Comparison of ENCODE assay signal across 9 mouse cellular contexts in the genomic region with DNA sequence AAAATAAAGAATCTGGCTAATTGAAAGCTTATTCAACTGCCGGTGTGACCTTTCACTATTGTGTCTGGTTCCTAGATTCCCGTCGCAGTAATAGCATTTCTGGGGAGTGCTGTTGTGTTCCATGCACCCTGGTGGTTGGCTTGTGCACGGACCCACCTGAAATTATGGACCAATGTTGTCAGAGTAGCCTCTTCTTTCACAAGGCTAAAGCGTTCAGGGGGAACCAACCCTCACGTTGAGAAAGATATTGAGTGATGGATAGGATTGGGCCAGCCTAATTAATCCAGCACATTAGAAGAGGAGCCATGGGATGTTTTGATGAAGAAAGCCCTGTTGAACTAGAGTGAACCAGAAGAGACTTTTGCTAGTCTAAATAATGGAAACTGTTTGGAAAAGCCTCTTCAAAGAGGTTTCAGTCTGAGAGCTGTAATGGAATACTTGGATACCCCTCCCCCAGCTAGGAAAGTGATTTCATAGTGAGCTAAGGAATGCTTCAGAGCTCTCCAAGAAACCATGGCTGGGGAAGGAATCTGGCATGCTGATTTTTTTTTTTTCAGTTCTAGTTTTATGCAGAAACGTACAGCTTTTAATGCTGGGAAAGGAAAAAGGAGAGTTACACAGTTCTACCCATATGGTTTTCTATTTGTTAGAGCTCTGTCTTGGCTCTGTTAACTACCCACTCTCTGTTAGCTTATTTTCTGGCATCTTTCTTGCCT.
A peak's percentile ranks its signal among the peaks of the same experiment; 100 is the strongest.
DNase-seq lines count a peak whose midpoint lies in the region; ATAC-seq and TF ChIP-seq lines count a peak whose summit lies in the region.
"Had no signal": no experiment of that assay in that cellular context is flagged by ENCODE, and none has a peak within 500 bp of the region (broad histone marks: within the 10 kb centered on the region; RNA-seq: fewer than 3 reads in every experiment).

No protein-coding gene starts in this region.

- no peaks in the 10 kb centered on the region for H3K9me3 ChIP-seq in embryonic facial prominence, embryonic 11.5 days (replicated peaks; ENCODE audit: control insufficient read depth, low read length)

- no peak for TF ChIP-seq CTCF in left cerebral cortex, adult 2 months (IDR thresholded peaks at IDR 0.05)

- peak; percentile 64; the same call in 1 of the 2 replicates for ATAC-seq in embryonic facial prominence, embryonic 11.5 days (replicated peaks; ENCODE audit: insufficient number of reproducible peaks, low FRiP score, low TSS enrichment, low read depth)
- no peak for ATAC-seq in CD4-positive, CD25-positive, alpha-beta regulatory T cell, adult 4 months

- no peaks in the 10 kb centered on the region for H3K4me1 ChIP-seq in embryonic facial prominence, embryonic 11.5 days (ENCODE audit: control insufficient read depth, insufficient read depth, low read length)

- intact Hi-C loops in left cerebral cortex, adult 2 months (cut with DNase I): no loop called here
- intact Hi-C loops in heart, postnatal 10 days (cut with DNase I): no loop called here

- H3K36me3 ChIP-seq in embryonic facial prominence, embryonic 11.5 days (replicated peaks; ENCODE audit: control insufficient read depth, insufficient read depth, low read depth, low read length): no peaks in the 10 kb centered on the region

- no peak for DNase-seq in left cerebral cortex, adult 2 months (ENCODE audit: extremely low spot score in 1 of 2, low spot score in 2 of 2)
- DNase-seq in left cerebral cortex, adult 8-10 months (ENCODE audit: low spot score in 2 of 2): no peak
- peak; percentile 81 for DNase-seq in embryonic facial prominence, embryonic 11.5 days (ENCODE audit: low spot score)
- peak; percentile 47 to 53 for DNase-seq in heart, postnatal 10 days
- peak; percentile 28 to 31 for DNase-seq in lung, postnatal 4 days
- no peak for DNase-seq in T-cell, adult 2 months (ENCODE audit: low spot score)
- no peak for DNase-seq in testis, postnatal 10 days (ENCODE audit: low spot score)
- DNase-seq: adrenal gland, adult 2 months had no signal

- H3K9ac ChIP-seq in embryonic facial prominence, embryonic 11.5 days (replicated peaks; ENCODE audit: low read length): no peak overlapping the region

- H3K4me3 ChIP-seq in left cerebral cortex, adult 2 months: no peak overlapping the region
- H3K4me3 ChIP-seq in embryonic facial prominence, embryonic 11.5 days (ENCODE audit: low read depth, low read length): no peak overlapping the region

- peak overlapping the region; percentile 16 for H3K27ac ChIP-seq in left cerebral cortex, adult 2 months
- H3K27ac ChIP-seq in embryonic facial prominence, embryonic 11.5 days (replicated peaks; ENCODE audit: low read depth, low read length): peak overlapping the region; percentile 57

- H3K4me2 ChIP-seq in embryonic facial prominence, embryonic 11.5 days (ENCODE audit: low read depth, low read length): no peak overlapping the region

- H3K27me3 ChIP-seq in embryonic facial prominence, embryonic 11.5 days (ENCODE audit: control insufficient read depth, insufficient read depth, low read length): no peaks in the 10 kb centered on the region

- WGBS in embryonic facial prominence, embryonic 11.5 days: 43% methylated on average over 7 of the region's 7 CpGs

Comparison
In these comparisons a context has a peak if more than half of its experiments do, and no peak if none do; other contexts are left out.
1. DNase-seq: peak in embryonic facial prominence, embryonic 11.5 days (single experiment), heart, postnatal 10 days (2 of 2) and lung, postnatal 4 days (2 of 2); none in left cerebral cortex, adult 2 months (0 of 2), left cerebral cortex, adult 8-10 months (0 of 2), T-cell, adult 2 months (single experiment) and testis, postnatal 10 days (single experiment).